Mouse (Mus musculus) gastrocnemius, postnatal 14 days (tissue): ENCODE data around the gene Garnl3. TPM values are rescaled to one million over a fixed set of nuclear protein-coding genes. Genes with fewer than 3 reads are reported as not detected.
"Not testable (repeated sequence)": the region's sequence is repeated elsewhere in the genome, so short reads cannot be mapped to it uniquely, and the experiment has no call there.

Experiments
- DNase-seq: peaks from one replicate; pipeline ENCODE4 v3.0.0; 2021; ENCODE audit warnings: mixed read lengths
- intact Hi-C: fragments of 180-260 bp; cut with DNase I; formaldehyde crosslinking; loops from one replicate; pipeline ENCODE4 v1.15.1; 2025; ENCODE audit warnings: low total_unique reads
- total RNA-seq, 2 experiments: library from RNA; stranded (reverse); gene quantifications; 2 replicates each; pipeline ENCODE4 v1.2.3; 2021

Gene Garnl3
- total RNA-seq, 2 experiments from 2014 or later, result 2.0 to 2.3 TPM

DNA sequence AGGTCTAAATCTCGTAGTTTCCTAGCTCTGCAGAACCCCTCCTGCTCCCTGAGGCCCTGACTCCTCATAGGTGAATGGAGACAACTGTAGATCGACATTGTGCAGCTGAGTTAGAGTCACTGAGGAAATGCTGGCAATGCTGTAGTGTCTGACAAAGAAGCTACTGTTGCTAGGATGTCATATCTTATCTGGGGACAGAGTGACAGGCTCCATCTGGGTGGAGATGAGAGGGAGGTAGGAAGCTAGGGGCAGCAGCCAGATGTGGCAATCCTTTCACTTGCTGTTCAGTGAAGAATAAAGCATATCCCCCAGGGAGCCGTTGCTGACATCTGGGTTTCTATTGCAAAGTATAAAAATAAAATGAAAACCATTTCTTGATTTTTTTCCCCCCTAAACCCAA lies 85.6 kb downstream of the Garnl3 start:
- DNase-seq, result no peak
- intact Hi-C loops, result no loop called here

GRCm38 (mm10) chr2:33042781-33043180 lies 88.7 kb downstream of the Garnl3 start:
- no peak for DNase-seq

DNA sequence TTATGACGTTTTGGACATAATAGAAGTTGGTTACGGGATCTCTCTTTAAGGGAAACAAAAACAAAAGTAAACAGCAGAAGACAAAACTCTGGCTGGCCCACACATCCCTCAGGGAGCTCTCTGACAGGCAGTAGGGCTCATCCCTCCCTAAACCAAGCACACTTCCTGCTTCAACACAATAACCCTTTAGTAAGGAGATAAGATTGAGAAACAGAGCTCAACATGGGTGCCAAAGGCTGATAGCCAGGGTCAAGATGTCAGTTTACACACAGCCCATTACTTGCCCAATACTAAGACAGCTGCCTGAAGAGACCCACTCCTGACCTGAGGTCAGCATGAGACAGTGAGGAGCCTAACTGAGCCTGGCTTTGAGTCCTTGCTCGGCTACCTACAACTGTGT lies 89.9 kb downstream of the Garnl3 start:
- intact Hi-C loops, result no loop called here
- no peak for DNase-seq

More at GRCm38 (mm10) chr2:33042781-33043180, 88.7 kb downstream of the Garnl3 start:
- intact Hi-C loops, result no loop called here

- DNase-seq, result no peak
- intact Hi-C loops, result no loop called here
Observed at GRCm38 (mm10) chr2:33037429-33037828, 94.0 kb downstream of the Garnl3 start.

DNA sequence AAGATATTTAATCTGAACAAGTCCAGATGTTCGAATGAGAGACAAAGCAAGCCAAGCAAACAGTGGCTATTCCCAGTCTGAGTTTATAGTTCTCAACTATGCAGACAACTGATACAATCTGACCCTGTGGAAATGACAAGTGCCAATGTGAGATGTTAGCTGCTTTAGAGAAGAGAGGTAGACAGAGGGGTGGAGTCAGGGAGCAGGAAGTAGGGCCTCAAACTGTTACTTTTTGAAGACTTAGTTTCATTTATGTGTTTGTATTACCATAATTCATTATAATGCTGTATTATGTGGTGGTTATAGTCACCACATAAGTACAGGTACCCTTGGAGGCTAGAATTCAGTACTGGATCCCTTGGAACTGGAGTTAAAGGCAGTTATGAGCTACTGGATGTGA lies 96.2 kb downstream of the Garnl3 start:
- intact Hi-C loops, result no loop called here
- no peak for DNase-seq

DNA sequence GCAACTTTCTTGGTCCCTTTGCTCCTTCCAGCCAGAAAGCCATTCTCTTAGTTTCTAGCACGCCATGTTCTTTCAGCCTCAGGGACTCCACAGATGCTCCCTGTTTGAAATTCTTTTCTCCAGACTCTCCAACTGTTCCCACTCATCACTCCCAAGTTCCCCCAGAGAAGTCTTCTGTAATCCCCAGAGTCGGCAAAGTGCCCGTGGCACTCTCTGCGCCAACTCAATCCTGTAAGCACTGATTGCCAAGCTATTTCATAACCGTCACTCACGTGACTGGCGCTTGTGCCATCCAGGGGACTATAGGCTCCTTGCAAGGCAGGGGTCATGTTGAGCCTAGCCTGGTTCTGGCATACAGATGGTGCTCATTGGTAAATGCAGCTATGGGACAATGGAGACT lies 98.2 kb downstream of the Garnl3 start:
- intact Hi-C loops, result no loop called here
- peak; percentile 21 for DNase-seq

DNA sequence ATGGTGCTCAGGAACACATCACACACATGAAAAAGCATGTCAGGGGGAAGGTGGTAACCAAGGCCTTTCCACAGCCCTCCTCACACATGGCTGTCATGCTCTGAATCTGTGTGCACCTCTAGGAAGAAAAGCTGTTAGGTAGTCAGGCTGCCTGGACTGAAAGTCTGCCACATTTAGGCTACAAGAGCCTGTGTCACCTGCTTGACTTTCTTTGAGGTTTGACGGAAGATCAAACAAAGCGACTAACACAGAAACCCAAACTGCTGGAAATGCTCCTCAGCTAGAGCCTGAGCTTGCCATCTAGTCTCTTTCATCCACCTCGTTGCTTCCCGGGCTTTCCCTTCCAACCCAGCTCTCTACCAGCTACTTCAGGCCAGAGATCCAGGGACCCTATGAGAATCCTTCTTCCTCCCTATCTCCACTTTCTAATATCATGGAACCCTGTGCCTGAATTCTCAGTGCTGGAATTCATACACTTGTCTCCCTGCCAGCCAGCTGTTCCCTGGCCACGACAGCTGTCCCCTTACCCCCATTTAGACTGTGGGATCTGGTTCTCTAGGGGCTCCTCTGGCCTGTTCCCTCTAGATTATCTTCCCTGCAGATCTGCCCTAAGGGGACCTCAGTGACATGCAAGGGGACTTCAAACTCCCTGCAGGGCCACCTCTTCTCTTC lies 98.9 kb downstream of the Garnl3 start:
- DNase-seq, result no peak
- intact Hi-C loops, result no loop called here

GRCm38 (mm10) chr2:33025040-33025439 lies 106.4 kb downstream of the Garnl3 start:
- intact Hi-C loops, result no loop called here
- no peak for DNase-seq

DNA sequence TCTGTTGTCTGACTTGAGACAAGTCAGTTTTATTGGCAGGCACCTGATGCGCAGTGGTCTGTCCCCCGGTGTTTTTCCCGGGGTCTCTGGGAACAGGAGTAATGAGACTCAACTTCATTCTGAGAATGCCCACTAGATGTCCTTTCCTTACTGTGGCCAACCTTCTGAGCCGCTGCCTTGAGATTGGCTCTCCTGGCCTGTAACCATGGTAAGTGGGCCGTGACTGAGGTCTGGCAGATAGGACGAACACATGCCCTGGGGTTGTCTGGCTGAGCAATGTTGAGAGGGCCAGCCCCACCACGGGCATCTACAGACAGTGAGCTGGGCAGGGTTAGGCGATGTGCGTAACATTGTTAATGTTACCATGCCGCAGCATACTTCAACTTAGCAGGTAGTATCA lies 106.9 kb downstream of the Garnl3 start:
- intact Hi-C loops, result no loop called here
- no peak for DNase-seq

DNA sequence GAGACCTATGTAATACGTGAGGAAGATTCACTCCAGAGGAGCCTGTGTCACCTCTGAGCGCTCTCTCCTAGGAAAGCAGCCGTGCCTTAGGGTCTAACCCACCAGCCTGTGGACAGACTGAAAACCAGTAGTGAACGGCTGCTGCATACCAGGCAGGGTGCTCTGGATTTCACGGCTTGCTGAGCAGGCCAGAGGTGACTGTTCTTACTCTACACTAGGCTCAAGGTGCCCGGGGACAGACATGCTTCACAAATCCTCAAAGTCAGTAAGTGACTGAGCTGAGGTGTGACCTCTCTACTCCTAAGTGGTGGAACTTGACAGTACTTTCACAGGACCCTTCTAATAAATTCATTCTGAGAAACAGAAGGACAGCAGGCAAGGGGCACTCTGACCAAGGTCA lies 108.6 kb downstream of the Garnl3 start:
- intact Hi-C loops, result no loop called here

DNA sequence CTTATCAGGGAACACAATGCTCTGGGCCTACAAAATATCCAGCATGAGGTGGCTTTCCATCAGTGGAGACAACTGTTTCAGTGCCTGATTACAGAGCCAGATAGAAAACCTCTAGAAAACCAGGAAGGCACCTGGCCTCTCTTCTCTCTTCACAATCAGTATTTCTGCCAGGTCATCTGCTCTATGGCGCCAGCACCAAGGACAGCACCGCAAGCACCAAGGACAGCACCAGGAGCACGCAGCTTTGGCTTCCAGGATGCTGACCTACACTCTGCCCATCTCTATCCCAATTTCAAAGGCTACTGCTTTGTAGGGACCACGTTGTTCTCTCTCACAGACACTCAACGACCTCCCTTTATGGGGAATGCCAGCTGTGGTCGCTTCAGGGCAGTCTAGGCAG lies 113.4 kb downstream of the Garnl3 start:
- peak; percentile 40 for DNase-seq
- intact Hi-C loops, result no loop called here

More for the DNA sequence above, 108.6 kb downstream of the Garnl3 start:
- no peak for DNase-seq

DNA sequence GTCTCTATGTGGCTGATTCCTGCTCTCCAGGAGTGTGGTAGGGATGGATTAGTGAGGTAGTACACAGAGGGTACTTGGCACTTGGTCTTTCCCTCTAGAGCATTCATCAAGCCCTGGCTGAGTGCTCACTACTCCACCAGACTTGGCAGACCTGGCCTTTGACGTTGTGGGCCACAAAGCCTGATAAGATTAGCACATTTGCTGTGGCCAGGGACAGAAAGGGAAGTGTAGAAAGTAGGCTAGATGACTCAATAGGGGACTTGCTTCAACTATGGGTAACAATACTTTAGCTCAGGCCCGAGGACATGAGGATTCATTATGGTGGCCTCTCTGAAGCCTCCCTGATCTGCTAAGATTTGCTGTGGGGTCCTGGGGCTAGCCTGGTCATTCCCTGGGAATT lies 114.3 kb downstream of the Garnl3 start:
- intact Hi-C loops, result no loop called here
- DNase-seq, result no peak

GRCm38 (mm10) chr2:33014877-33015276 lies 116.6 kb downstream of the Garnl3 start:
- intact Hi-C loops, result no loop called here
- no peak for DNase-seq

GRCm38 (mm10) chr2:33009055-33009454 lies 122.4 kb downstream of the Garnl3 start:
- intact Hi-C loops, DNase-seq: not testable (repeated sequence)

GRCm38 (mm10) chr2:33005041-33005440 lies 126.4 kb downstream of the Garnl3 start:
- intact Hi-C loops, result no loop called here
- no peak for DNase-seq

DNA sequence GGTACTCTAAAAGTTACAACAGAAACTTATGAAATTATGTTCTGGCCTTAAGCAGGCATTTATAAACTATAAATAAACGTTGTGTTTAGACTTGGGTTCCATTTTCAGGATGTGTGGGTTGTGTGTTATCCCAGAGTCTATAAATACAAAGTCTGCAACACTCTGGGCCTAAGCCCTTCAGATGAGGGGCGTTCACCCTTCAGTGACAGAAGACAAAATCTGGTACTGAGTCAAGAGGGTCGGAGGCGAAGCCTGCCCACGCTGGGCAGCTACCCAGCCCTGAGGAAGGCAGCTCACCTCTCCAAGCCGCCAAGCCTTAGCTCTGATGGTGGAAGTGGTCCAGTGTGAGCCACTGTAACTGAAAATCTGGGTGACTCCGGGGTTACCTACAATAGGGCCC lies 129.3 kb downstream of the Garnl3 start:
- intact Hi-C loops, result no loop called here
- DNase-seq, result no peak

DNA sequence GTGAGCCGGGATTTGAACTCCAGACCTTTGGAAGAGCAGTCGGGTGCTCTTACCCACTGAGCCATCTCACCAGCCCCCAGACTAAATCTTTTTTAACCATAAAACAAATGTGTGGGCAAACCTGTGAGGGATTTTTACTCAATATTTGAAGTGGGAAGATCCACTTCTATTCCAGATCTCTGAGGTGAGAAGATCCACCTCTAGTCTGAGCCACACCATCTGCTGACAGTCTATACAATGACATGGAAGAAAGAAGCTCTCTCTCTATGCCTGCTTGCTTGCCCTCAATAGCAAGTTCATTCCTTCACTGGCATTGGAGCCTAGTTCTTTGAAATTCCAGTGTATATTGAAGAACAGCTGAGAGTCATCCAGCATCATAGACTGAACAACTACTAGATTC lies 131.7 kb downstream of the Garnl3 start:
- no peak for DNase-seq
- intact Hi-C loops, result no loop called here

GRCm38 (mm10) chr2:32997792-32998191 lies 133.7 kb downstream of the Garnl3 start:
- intact Hi-C loops, result no loop called here
- DNase-seq, result no peak

- DNase-seq, result no peak
Observed at GRCm38 (mm10) chr2:32997081-32997480, 134.4 kb downstream of the Garnl3 start.

DNA sequence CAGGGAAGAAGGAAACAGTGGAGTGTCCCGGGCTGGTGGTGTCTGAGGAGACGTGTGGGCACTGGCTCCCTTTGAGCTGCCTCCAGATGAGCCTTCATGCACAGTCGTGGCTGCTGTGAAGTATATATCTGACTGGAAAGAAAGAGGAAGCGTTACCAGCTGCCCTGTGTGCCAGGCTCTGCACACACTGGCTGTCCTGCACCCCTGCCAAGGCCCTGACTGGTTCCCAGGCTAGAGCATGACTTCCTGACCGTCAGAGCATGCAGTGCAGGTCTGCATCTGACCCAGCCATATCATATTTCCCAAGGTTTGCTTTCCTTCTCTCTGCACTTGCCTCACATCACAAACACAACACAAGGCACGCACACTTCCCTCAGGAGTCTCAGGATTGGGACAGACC lies 139.3 kb downstream of the Garnl3 start:
- DNase-seq, result no peak
- intact Hi-C loops, result no loop called here

More at GRCm38 (mm10) chr2:32997081-32997480, 134.4 kb downstream of the Garnl3 start:
- intact Hi-C loops, result no loop called here

- no peak for DNase-seq
- intact Hi-C loops, result no loop called here
Observed at GRCm38 (mm10) chr2:32990167-32990832, 141.2 kb downstream of the Garnl3 start.
